Mouse (Mus musculus) adipose tissue, adult 10 weeks (tissue): Measurements from ENCODE around the gene Ptk7. TPM values are rescaled to one million over a fixed set of nuclear protein-coding genes. Genes with fewer than 3 reads are reported as not detected.

ENCODE experiments used
- polyA plus RNA-seq: library from polyadenylated mRNA; stranded (reverse); fragments of 350-450 nt; fragmentation: Illumina TruSeq; extraction: RNeasy Lipid Tissue Mini Kit (QIAGEN cat#74804); gene quantifications from one replicate; pipeline ENCODE4 v1.2.3, GENCODE M21; 2014; ENCODE audit warnings: low read depth, low replicate concordance

The Ptk7 gene
- polyA plus RNA-seq, result 17.2 TPM

GRCm38 (mm10) chr17:46628791-46629684, at the start of gene Ptk7:
TSS of gene Ptk7 (minus strand) at chr17:46629504.

GRCm38 (mm10) chr17:46678416-46678815, 49.1 kb upstream of the Ptk7 start, which contains the start of gene Mea1:
TSS of gene Mea1 (plus strand) at chr17:46678793.

GRCm38 (mm10) chr17:46673850-46674529, 44.7 kb upstream of the Ptk7 start, which contains the start of gene Rrp36:
TSS of gene Rrp36 (minus strand) at chr17:46674352.

GRCm38 (mm10) chr17:46650232-46651031, 21.1 kb upstream of the Ptk7 start, which contains the start of gene Cul7:
TSS of gene Cul7 (plus strand) at chr17:46650337.

GRCm38 (mm10) chr17:46645561-46646321, 16.4 kb upstream of the Ptk7 start, which contains the start of the genes Klc4 and Mrpl2:
TSS of gene Klc4 (minus strand) at chr17:46646022.
TSS of gene Mrpl2 (plus strand) at chr17:46646229.

GRCm38 (mm10) chr17:46555673-46556583, 73.4 kb downstream of the Ptk7 start, which contains the start of gene Srf:
TSS of gene Srf (minus strand) at chr17:46556175.

GRCm38 (mm10) chr17:46545813-46546564, 83.3 kb downstream of the Ptk7 start, which contains the start of gene Cul9:
TSS of gene Cul9 (minus strand) at chr17:46546388.

Other genes starting within 250 kb of the Ptk7 start
- 18.1 TPM for gene Zfp318, start 245.8 kb downstream of the Ptk7 start, polyA plus RNA-seq
- 1.2 TPM for gene Crip3, start 200.6 kb downstream of the Ptk7 start, polyA plus RNA-seq
- gene Slc22a7, start 191.0 kb downstream of the Ptk7 start, polyA plus RNA-seq, result not detected
- gene Ttbk1, start 141.8 kb downstream of the Ptk7 start, polyA plus RNA-seq, result 2.0 TPM
- 4.1 TPM for gene Dnph1, start 132.8 kb downstream of the Ptk7 start, polyA plus RNA-seq
- 19.3 TPM for gene Cul9, start 83.1 kb downstream of the Ptk7 start, polyA plus RNA-seq
- gene Srf, start 73.3 kb downstream of the Ptk7 start, polyA plus RNA-seq, result 30.2 TPM
- gene Klc4, start 16.5 kb upstream of the Ptk7 start, polyA plus RNA-seq, result 24.0 TPM
- gene Mrpl2, start 16.7 kb upstream of the Ptk7 start, polyA plus RNA-seq, result 54.7 TPM
- gene Cul7, start 20.8 kb upstream of the Ptk7 start, polyA plus RNA-seq, result 36.8 TPM
- 23.4 TPM for gene Rrp36, start 44.8 kb upstream of the Ptk7 start, polyA plus RNA-seq
- 127 TPM for gene Mea1, start 49.3 kb upstream of the Ptk7 start, polyA plus RNA-seq
- gene Klhdc3, start 51.4 kb upstream of the Ptk7 start, polyA plus RNA-seq, result 58.3 TPM
- gene Ppp2r5d, start 75.6 kb upstream of the Ptk7 start, polyA plus RNA-seq, result 35.1 TPM
- gene Pex6, start 82.0 kb upstream of the Ptk7 start, polyA plus RNA-seq, result 26.6 TPM
- gene Gnmt, start 99.7 kb upstream of the Ptk7 start, polyA plus RNA-seq, result 7.1 TPM
- 58.1 TPM for gene Cnpy3, start 122.7 kb upstream of the Ptk7 start, polyA plus RNA-seq
- gene Ptcra, start 134.2 kb upstream of the Ptk7 start, polyA plus RNA-seq, result not detected
- 54.6 TPM for gene 2310039H08Rik, start 143.1 kb upstream of the Ptk7 start, polyA plus RNA-seq
- 48.1 TPM for gene Rpl7l1, start 153.2 kb upstream of the Ptk7 start, polyA plus RNA-seq
- 13.4 TPM for gene Bicral, start 229.0 kb upstream of the Ptk7 start, polyA plus RNA-seq